19 mouse cellular contexts compared by ENCODE assay signal in the genomic region with DNA sequence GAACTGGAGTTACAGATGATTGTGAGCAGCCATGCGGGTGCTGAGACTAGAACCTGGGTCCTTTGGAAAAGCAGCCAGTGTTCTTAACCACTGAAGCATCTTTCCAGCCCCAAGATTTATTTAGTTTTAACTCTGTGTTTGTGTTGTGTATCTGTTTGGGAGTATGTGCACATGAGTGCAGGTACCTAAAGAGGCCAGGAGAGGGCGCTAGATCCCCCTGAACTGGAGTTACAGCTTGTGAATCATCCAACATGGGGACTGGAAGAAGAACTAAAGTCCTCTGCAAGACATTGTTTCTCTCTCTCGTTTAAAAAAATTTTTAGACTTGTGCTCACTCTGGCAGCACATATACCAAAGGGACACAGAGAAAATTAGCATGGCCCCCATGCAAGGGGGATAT. TPM values are rescaled to one million over a fixed set of nuclear protein-coding genes. Genes with fewer than 3 reads are reported as not detected.
A peak's percentile ranks its signal among the peaks of the same experiment; 100 is the strongest.
DNase-seq lines count a peak whose midpoint lies in the region; TF ChIP-seq lines count a peak whose summit lies in the region.
"Had no signal": no experiment of that assay in that cellular context is flagged by ENCODE, and none has a peak within 500 bp of the region (broad histone marks: within the 10 kb centered on the region; RNA-seq: fewer than 3 reads in every experiment).

No protein-coding gene starts in this region.

- H3K36me3 ChIP-seq in MEL (ENCODE audit: control insufficient read depth in 1 of 2, insufficient read depth in 2 of 2, low read length in 2 of 2): peaks cover 0 to 5% of the 10 kb centered on the region in 2 experiments; a peak in 2 of 4 replicates
- H3K36me3 ChIP-seq: embryonic facial prominence, embryonic 15.5 days; forebrain, embryonic 10.5 days; G1E; heart, embryonic 13.5 days; limb, embryonic 12.5 days; neural tube, embryonic 15.5 days had no signal

- no peak overlapping the region for H3K4me3 ChIP-seq in gastrocnemius, adult 2 months
- no peak overlapping the region for H3K4me3 ChIP-seq in left cerebral cortex, adult 2 months
- no peak overlapping the region for H3K4me3 ChIP-seq in MEL (ENCODE audit: control insufficient read depth in 1 of 2, insufficient read depth in 1 of 2, low read depth in 2 of 2, low read length in 2 of 2)
- H3K4me3 ChIP-seq: embryonic facial prominence, embryonic 15.5 days; forebrain, embryonic 10.5 days; heart, embryonic 13.5 days; limb, embryonic 12.5 days; neural tube, embryonic 15.5 days had no signal

- no peak overlapping the region for H3K27ac ChIP-seq in gastrocnemius, adult 2 months
- no peak overlapping the region for H3K27ac ChIP-seq in left cerebral cortex, adult 2 months
- H3K27ac ChIP-seq in MEL (ENCODE audit: control insufficient read depth, low read depth, low read length): no peak overlapping the region
- H3K27ac ChIP-seq: embryonic facial prominence, embryonic 15.5 days; forebrain, embryonic 10.5 days; heart, embryonic 13.5 days; limb, embryonic 12.5 days; macrophage; neural tube, embryonic 15.5 days had no signal

- DNase-seq in gastrocnemius, adult 2 months: no peak
- no peak for DNase-seq in gastrocnemius, adult 18-20 months (ENCODE audit: low spot score)
- DNase-seq in left cerebral cortex, adult 2 months (ENCODE audit: extremely low spot score in 1 of 2, low spot score in 2 of 2): no peak
- no peak for DNase-seq in left cerebral cortex, postnatal 36 days (ENCODE audit: low spot score in 2 of 2)
- DNase-seq in MEL (ENCODE audit: low read depth, low spot score): peak; percentile 29
- peak; percentile 45 for DNase-seq in induced T-regulatory cell, adult 2 months (ENCODE audit: low read depth)
- DNase-seq in urinary bladder, postnatal 25 days (ENCODE audit: low spot score): no peak
- DNase-seq: adrenal gland, postnatal 10 days; cerebellum, adult 8-10 months; embryo, embryonic 11 days; retina, postnatal 1 day; thymus, adult 18-20 months had no signal

- H3K4me1 ChIP-seq in MEL (ENCODE audit: control insufficient read depth in 1 of 2, insufficient read depth in 2 of 2, low read length in 2 of 2): peaks cover 0 to 8% of the 10 kb centered on the region in 2 experiments; a peak in 2 of 4 replicates

- TF ChIP-seq RAD21 in MEL (IDR thresholded peaks at IDR 0.05; ENCODE audit: low read depth, low read length): peak; percentile 21

- H3K9ac ChIP-seq in MEL (ENCODE audit: control insufficient read depth, low read depth, low read length, poor library complexity, severe bottlenecking): no peak overlapping the region
- H3K9ac ChIP-seq: embryonic facial prominence, embryonic 15.5 days; heart, embryonic 13.5 days; limb, embryonic 12.5 days; neural tube, embryonic 15.5 days had no signal

- intact Hi-C loops in gastrocnemius, adult 2 months (cut with DNase I): no loop called here
- intact Hi-C loops in left cerebral cortex, adult 2 months (cut with DNase I): no loop called here
- intact Hi-C loops in left cerebral cortex, postnatal 36 days (cut with DNase I): no loop called here

- peaks cover 7% of the 10 kb centered on the region for H3K79me2 ChIP-seq in MEL (ENCODE audit: control insufficient read depth, insufficient read depth, low read length, poor library complexity)

- no peak for TF ChIP-seq EP300 in MEL (IDR thresholded peaks at IDR 0.05; ENCODE audit: low read depth in 1 of 2, low read length in 2 of 2)

- TF ChIP-seq POLR2A in MEL (IDR thresholded peaks at IDR 0.05; ENCODE audit: control insufficient read depth in 1 of 2, insufficient read depth in 1 of 2, low read depth in 1 of 2, low read length in 2 of 2, poor library complexity in 1 of 2): no peak

- peak; percentile 32; the same call in 1 of the 2 replicates for TF ChIP-seq CTCF in gastrocnemius, adult 2 months (IDR thresholded peaks at IDR 0.05)
- peak; percentile 41 for TF ChIP-seq CTCF in left cerebral cortex, adult 2 months (IDR thresholded peaks at IDR 0.05)
- TF ChIP-seq CTCF in MEL (IDR thresholded peaks at IDR 0.05 in 2 of 3, conservative IDR thresholded peaks at IDR 0.05 in 1 of 3; ENCODE audit: control insufficient read depth in 1 of 3, insufficient read depth in 1 of 3, low read depth in 2 of 3, low read length in 3 of 3, poor library complexity in 1 of 3, severe bottlenecking in 1 of 3): peak; percentile 43 to 48 (median 44)

- no peaks in the 10 kb centered on the region for H3K9me3 ChIP-seq in MEL (replicated peaks; ENCODE audit: insufficient read depth, low read length)
- H3K9me3 ChIP-seq: embryonic facial prominence, embryonic 15.5 days; neural tube, embryonic 15.5 days had no signal

- no peaks in the 10 kb centered on the region for H3K27me3 ChIP-seq in MEL (ENCODE audit: control insufficient read depth in 1 of 2, insufficient read depth in 2 of 2, low read length in 2 of 2)
- H3K27me3 ChIP-seq: embryonic facial prominence, embryonic 15.5 days; heart, embryonic 13.5 days; limb, embryonic 12.5 days; neural tube, embryonic 15.5 days had no signal

TF ChIP-seq in MEL, 35 proteins besides CTCF, POLR2A, EP300 and RAD21:
- TF ChIP-seq GATA1 (IDR thresholded peaks at IDR 0.05; ENCODE audit: low read depth, low read length): no peak
- TF ChIP-seq POLR2AphosphoS5 (IDR thresholded peaks at IDR 0.05; ENCODE audit: borderline replicate concordance, low read depth, low read length): no peak
- TF ChIP-seq TCF12 (IDR thresholded peaks at IDR 0.05; ENCODE audit: low read depth, low read length): no peak
- no peak for TF ChIP-seq HCFC1 (IDR thresholded peaks at IDR 0.05; ENCODE audit: low read depth, low read length)
- TF ChIP-seq SMC3 (IDR thresholded peaks at IDR 0.05; ENCODE audit: low read depth, low read length): peak; percentile 27; the same call in 1 of the 2 replicates
- no peak for TF ChIP-seq MEF2A (IDR thresholded peaks at IDR 0.05; ENCODE audit: extremely low read depth, insufficient replicate concordance, low read depth, low read length, poor library complexity, severe bottlenecking)
- TF ChIP-seq NRF1 (IDR thresholded peaks at IDR 0.05; ENCODE audit: insufficient read depth, low read depth, low read length, poor library complexity, severe bottlenecking): no peak
- TF ChIP-seq TAL1 (IDR thresholded peaks at IDR 0.05; ENCODE audit: low read length): no peak
- no peak for TF ChIP-seq KAT2A (conservative IDR thresholded peaks at IDR 0.05; ENCODE audit: low read depth, low read length)
- TF ChIP-seq MAFK (IDR thresholded peaks at IDR 0.05; ENCODE audit: borderline replicate concordance, low read depth, low read length): no peak
- no peak for TF ChIP-seq MAZ (IDR thresholded peaks at IDR 0.05; ENCODE audit: low read depth, low read length)
- TF ChIP-seq ZC3H11A (IDR thresholded peaks at IDR 0.05; ENCODE audit: low read depth, low read length): 0 out of 2 replicates have a peak, but pooled peaks have one; percentile 7
- no peak for TF ChIP-seq CHD2 (IDR thresholded peaks at IDR 0.05; ENCODE audit: low read length)
- TF ChIP-seq USF1 (IDR thresholded peaks at IDR 0.05; ENCODE audit: low read depth, low read length): no peak
- no peak for TF ChIP-seq SIN3A (IDR thresholded peaks at IDR 0.05; ENCODE audit: low read length)
- TF ChIP-seq ELF1 (IDR thresholded peaks at IDR 0.05; ENCODE audit: low read depth, low read length): no peak
- no peak for TF ChIP-seq NELFE (IDR thresholded peaks at IDR 0.05; ENCODE audit: low read depth, low read length)

RNA-seq across cellular contexts. Expression of gene Atp2a2, which starts 4.4 kb away (rescaled TPM):
- 100 to 1,000 TPM; 387 to 963 TPM for total RNA-seq in gastrocnemius, adult 2 months (2021)
- total RNA-seq in gastrocnemius, adult 18-20 months (2021): 100 to 1,000 TPM; 447 to 563 TPM
- total RNA-seq in left cerebral cortex, adult 2 months (2021): 100 to 1,000 TPM; 670 to 735 TPM
- total RNA-seq in left cerebral cortex, postnatal 36 days (2021): 100 to 1,000 TPM; 681 to 755 TPM
- 115 and 117 TPM in 2 replicates for total RNA-seq in MEL (2012; rRNA removed)
- 100 to 1,000 TPM; 176 to 199 TPM for polyA plus RNA-seq in MEL (2012; ENCODE audit: insufficient read depth in 1 of 2, insufficient read length in 2 of 2, low read depth in 1 of 2, low replicate concordance in 2 of 2, missing spikeins in 1 of 2)

Comparison
In these comparisons a context has a peak if more than half of its experiments do, and no peak if none do; other contexts are left out.
1. DNase-seq: peak in MEL (single experiment) and induced T-regulatory cell, adult 2 months (single experiment); none in gastrocnemius, adult 2 months (single experiment), gastrocnemius, adult 18-20 months (single experiment), left cerebral cortex, adult 2 months (0 of 2), left cerebral cortex, postnatal 36 days (0 of 2) and urinary bladder, postnatal 25 days (single experiment).
2. Peak in every context shown above with its lines, with median percentiles within 50 percentile points of each other: CTCF ChIP-seq.